Mouse (Mus musculus) embryonic facial prominence, embryonic 12.5 days (tissue): Measurements from ENCODE around the gene Hoxc10. TPM values are rescaled to one million over a fixed set of nuclear protein-coding genes. Genes with fewer than 3 reads are reported as not detected.

Source experiments
- ATAC-seq: fragments of 200-750 bp; cut with Nextera tagmentation; 2 replicates; pipeline ENCODE4 v1.8.0; 2017; ENCODE audit not compliant: insufficient number of reproducible peaks, insufficient read depth, low FRiP score, low TSS enrichment
- H3K27ac ChIP-seq: fragments of 300-500 bp; sonication (generic); 2 replicates; pipeline ENCODE4 v1.5.1; 2016; ENCODE audit warnings: mild to moderate bottlenecking
- H3K27me3 ChIP-seq: fragments of 300-500 bp; sonication (generic); 2 replicates; pipeline ENCODE4 v1.6.1; 2016; ENCODE audit warnings: mild to moderate bottlenecking, moderate library complexity
- H3K36me3 ChIP-seq: fragments of 300-500 bp; sonication (generic); 2 replicates; pipeline ENCODE4 v1.6.1; 2016; ENCODE audit warnings: mild to moderate bottlenecking
- H3K4me1 ChIP-seq: fragments of 300-500 bp; sonication (generic); 2 replicates; pipeline ENCODE4 v1.6.1; 2016
- H3K4me2 ChIP-seq: fragments of 300-500 bp; sonication (generic); replicated peaks from 2 replicates; pipeline ENCODE4 v1.6.1; 2016; ENCODE audit warnings: mild to moderate bottlenecking, moderate library complexity
- H3K4me3 ChIP-seq: fragments of 300-500 bp; sonication (generic); 2 replicates; pipeline ENCODE4 v1.5.1; 2016; ENCODE audit warnings: mild to moderate bottlenecking
- H3K9ac ChIP-seq: fragments of 300-500 bp; sonication (generic); 2 replicates; pipeline ENCODE4 v1.6.1; 2016; ENCODE audit warnings: mild to moderate bottlenecking, moderate library complexity
- H3K9me3 ChIP-seq: fragments of 300-500 bp; sonication (generic); 2 replicates; pipeline ENCODE4 v1.6.1; 2016; ENCODE audit warnings: mild to moderate bottlenecking, moderate library complexity
- WGBS: fragments of 180-500 bp; shearing (Covaris S2); methylation state at CpG from one replicate; pipeline ENCODE4 v1.1.7; 2016; 5-methylcytosine and 5-hydroxymethylcytosine counted together
- polyA plus RNA-seq: library from polyadenylated mRNA; unstranded; fragments of >200 nt; fragmentation: Nextera tagmentation; extraction: Ambion mirVana; gene quantifications from 2 replicates; pipeline ENCODE4 v1.2.1, GENCODE M21; 2016

Gene Hoxc10
- polyA plus RNA-seq, 1 experiment from 2014 or later, result not detected

- H3K9me3 ChIP-seq, result no peaks in the 10 kb centered on the region
- no peaks in the 10 kb centered on the region for H3K4me1 ChIP-seq
- no peak overlapping the region for H3K9ac ChIP-seq
- H3K4me2 ChIP-seq, result no peak overlapping the region
- no peaks in the 10 kb centered on the region for H3K36me3 ChIP-seq
- H3K27ac ChIP-seq, result no peak overlapping the region
- ATAC-seq, result no peak
- WGBS, result 5% methylated on average over 7 of the region's 7 CpGs
- peaks cover 99% of the 10 kb centered on the region for H3K27me3 ChIP-seq
- no peak overlapping the region for H3K4me3 ChIP-seq
Observed at GRCm38 (mm10) chr15:102975034-102975433, 8.4 kb downstream of the Hoxc10 start.

- ATAC-seq, result no peak
- WGBS, result 1% methylated on average over 21 of the region's 21 CpGs
- no peak overlapping the region for H3K27ac ChIP-seq
- no peak overlapping the region for H3K4me3 ChIP-seq
- H3K36me3 ChIP-seq, result no peaks in the 10 kb centered on the region
- H3K27me3 ChIP-seq, result peaks cover 99% of the 10 kb centered on the region
- H3K4me2 ChIP-seq, result no peak overlapping the region
- H3K9ac ChIP-seq, result no peak overlapping the region
- no peaks in the 10 kb centered on the region for H3K4me1 ChIP-seq
- H3K9me3 ChIP-seq, result no peaks in the 10 kb centered on the region
Observed at GRCm38 (mm10) chr15:102975688-102976111, 9.1 kb downstream of the Hoxc10 start.

GRCm38 (mm10) chr15:102976171-102976570 is 9.6 kb downstream of the Hoxc10 start, which contains the start of gene Hoxc9:
Gene Hoxc9, plus strand, starts transcription at chr15:102976439.
- Histone ChIP-seq H3K4me2 (no peak within 1 kb of the TSS), H3K4me1 (no peaks in the 10 kb centered on the region), H3K27ac (no peak within 1 kb of the TSS), H3K27me3 (peaks cover 99% of the 10 kb centered on the region), H3K9ac (no peak within 1 kb of the TSS), H3K4me3 (0 out of 2 replicates have a peak within 1 kb of the TSS, but pooled peaks have one; percentile 6), H3K9me3 (no peaks in the 10 kb centered on the region), H3K36me3 (no peaks in the 10 kb centered on the region)
- ATAC-seq, result no peak
- 0% methylated on average over 8 of the region's 20 CpGs for WGBS

GRCm38 (mm10) chr15:102976631-102977422 is 10.2 kb downstream of the Hoxc10 start:
- 2% methylated on average over 37 of the region's 37 CpGs for WGBS
- Histone ChIP-seq H3K9ac (no peak overlapping the region), H3K27me3 (peaks cover 100% of the 10 kb centered on the region), H3K4me2 (no peak overlapping the region), H3K36me3 (no peaks in the 10 kb centered on the region), H3K27ac (no peak overlapping the region), H3K4me1 (0 out of 2 replicates have a peak, but pooled peaks cover 1% of the 10 kb centered on the region), H3K4me3 (0 out of 2 replicates have a peak overlapping the region, but pooled peaks have one; percentile 6), H3K9me3 (no peaks in the 10 kb centered on the region)
- ATAC-seq, result no peak

GRCm38 (mm10) chr15:102977423-102977974 is 10.9 kb downstream of the Hoxc10 start:
- Histone ChIP-seq H3K27ac (no peak overlapping the region), H3K4me2 (no peak overlapping the region), H3K9ac (no peak overlapping the region), H3K9me3 (no peaks in the 10 kb centered on the region), H3K4me1 (0 out of 2 replicates have a peak, but pooled peaks cover 3% of the 10 kb centered on the region), H3K27me3 (peaks cover 100% of the 10 kb centered on the region), H3K36me3 (no peaks in the 10 kb centered on the region), H3K4me3 (no peak overlapping the region)
- 1% methylated on average over 16 of the region's 16 CpGs for WGBS
- no peak for ATAC-seq

GRCm38 (mm10) chr15:102978615-102979515 is 12.3 kb downstream of the Hoxc10 start:
- H3K36me3 ChIP-seq, result no peaks in the 10 kb centered on the region
- no peak overlapping the region for H3K27ac ChIP-seq
- WGBS, result under 1% methylated on average over 13 of the region's 13 CpGs
- H3K9ac ChIP-seq, result no peak overlapping the region
- H3K9me3 ChIP-seq, result no peaks in the 10 kb centered on the region
- H3K4me2 ChIP-seq, result no peak overlapping the region
- H3K27me3 ChIP-seq, result peaks cover 100% of the 10 kb centered on the region
- H3K4me3 ChIP-seq, result no peak overlapping the region
- 0 out of 2 replicates have a peak, but pooled peaks cover 3% of the 10 kb centered on the region for H3K4me1 ChIP-seq
- no peak for ATAC-seq

- Histone ChIP-seq H3K27ac (no peak overlapping the region), H3K4me2 (no peak overlapping the region), H3K27me3 (peaks cover 100% of the 10 kb centered on the region), H3K4me3 (no peak overlapping the region), H3K4me1 (0 out of 2 replicates have a peak, but pooled peaks cover 3% of the 10 kb centered on the region), H3K9ac (no peak overlapping the region), H3K9me3 (no peaks in the 10 kb centered on the region), H3K36me3 (no peaks in the 10 kb centered on the region)
- no peak for ATAC-seq
- WGBS, result 0% methylated on average over 1 of the region's 1 CpGs
Observed at GRCm38 (mm10) chr15:102979936-102980335, 13.3 kb downstream of the Hoxc10 start.

- no peak overlapping the region for H3K4me3 ChIP-seq
- 0 out of 2 replicates have a peak, but pooled peaks cover 3% of the 10 kb centered on the region for H3K4me1 ChIP-seq
- no peaks in the 10 kb centered on the region for H3K9me3 ChIP-seq
- H3K27ac ChIP-seq, result no peak overlapping the region
- H3K9ac ChIP-seq, result no peak overlapping the region
- peaks cover 100% of the 10 kb centered on the region for H3K27me3 ChIP-seq
- no peak overlapping the region for H3K4me2 ChIP-seq
- ATAC-seq, result no peak
- H3K36me3 ChIP-seq, result no peaks in the 10 kb centered on the region
- WGBS, result 2% methylated on average over 11 of the region's 11 CpGs
Observed at GRCm38 (mm10) chr15:102980352-102980751, 13.8 kb downstream of the Hoxc10 start.

- ATAC-seq, result no peak
- no peak overlapping the region for H3K4me3 ChIP-seq
- peaks cover 100% of the 10 kb centered on the region for H3K27me3 ChIP-seq
- 0 out of 2 replicates have a peak, but pooled peaks cover 3% of the 10 kb centered on the region for H3K4me1 ChIP-seq
- peak overlapping the region; percentile 11; the same call in 1 of the 2 replicates for H3K4me2 ChIP-seq
- H3K36me3 ChIP-seq, result no peaks in the 10 kb centered on the region
- no peak overlapping the region for H3K27ac ChIP-seq
- WGBS, result 1% methylated on average over 14 of the region's 14 CpGs
- no peak overlapping the region for H3K9ac ChIP-seq
- no peaks in the 10 kb centered on the region for H3K9me3 ChIP-seq
Observed at GRCm38 (mm10) chr15:102980912-102981311, 14.3 kb downstream of the Hoxc10 start.

- no peak overlapping the region for H3K9ac ChIP-seq
- H3K27me3 ChIP-seq, result peaks cover 100% of the 10 kb centered on the region
- H3K9me3 ChIP-seq, result no peaks in the 10 kb centered on the region
- H3K4me3 ChIP-seq, result peak overlapping the region; percentile 13; the same call in 1 of the 2 replicates
- H3K36me3 ChIP-seq, result no peaks in the 10 kb centered on the region
- no peak overlapping the region for H3K27ac ChIP-seq
- 0 out of 2 replicates have a peak, but pooled peaks cover 3% of the 10 kb centered on the region for H3K4me1 ChIP-seq
- WGBS, result under 1% methylated on average over 88 of the region's 88 CpGs
- peak overlapping the region; percentile 11 for H3K4me2 ChIP-seq
- ATAC-seq, result no peak
Observed at GRCm38 (mm10) chr15:102981379-102982288, 15.0 kb downstream of the Hoxc10 start.
